In the genomic region with DNA sequence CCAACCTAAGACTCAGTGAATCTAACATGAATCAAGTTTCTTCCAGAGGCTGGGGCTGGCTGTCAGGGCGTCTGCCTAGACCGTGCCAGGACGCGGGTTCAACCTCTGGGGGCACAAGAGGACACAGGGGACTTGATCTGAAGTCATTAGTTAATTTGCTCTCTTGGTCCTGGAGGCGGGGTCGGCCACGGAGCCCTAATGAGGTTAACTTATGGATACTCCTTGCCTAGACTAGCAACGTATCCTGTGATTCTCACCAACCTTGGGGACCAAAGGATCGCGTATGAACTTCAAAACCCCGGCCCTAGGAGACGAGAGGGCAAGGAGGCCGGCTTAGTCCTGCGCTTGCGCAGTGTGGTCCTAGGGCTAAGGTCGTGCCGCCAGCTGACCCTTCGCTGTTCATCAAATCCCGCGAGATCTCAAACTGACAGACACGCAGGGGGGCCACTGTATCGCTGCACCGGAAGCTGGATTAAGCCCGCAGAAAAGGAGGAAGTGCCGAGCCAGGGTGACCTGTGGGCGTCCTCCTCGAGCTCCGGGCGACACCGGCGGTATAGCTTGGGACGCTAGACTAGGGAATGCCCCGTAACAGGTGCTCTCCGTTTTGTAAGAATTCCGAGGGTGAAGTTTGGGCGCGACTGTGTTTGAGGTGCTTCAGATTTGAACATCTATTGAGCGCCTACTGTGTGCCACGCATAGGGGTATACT, we compare ENCODE assay signal across 8 mouse cellular contexts. TPM values are rescaled to one million over a fixed set of nuclear protein-coding genes. Genes with fewer than 3 reads are reported as not detected.
DNase-seq lines count a peak whose midpoint lies in the region; ATAC-seq and TF ChIP-seq lines count a peak whose summit lies in the region.

A gene (plus strand): TSS at position 348 of the 708 bp plus-strand sequence.

- peak within 1 kb of the TSS; percentile 74 for H3K9ac ChIP-seq in heart, embryonic 12.5 days
- H3K9ac ChIP-seq in kidney, postnatal 0 days (ENCODE audit: low read depth, low read length), result peak within 1 kb of the TSS; percentile 69
- peak within 1 kb of the TSS; percentile 83 for H3K9ac ChIP-seq in liver, embryonic 11.5 days (ENCODE audit: low read depth, low read length)
- H3K9ac ChIP-seq in stomach, embryonic 14.5 days (replicated peaks; ENCODE audit: low read depth, low read length), result peak within 1 kb of the TSS; percentile 50

- peak within 1 kb of the TSS; percentile 71 for H3K4me2 ChIP-seq in heart, embryonic 12.5 days
- H3K4me2 ChIP-seq in kidney, postnatal 0 days (ENCODE audit: low read length), result peak within 1 kb of the TSS; percentile 60
- H3K4me2 ChIP-seq in liver, embryonic 11.5 days, result peak within 1 kb of the TSS; percentile 70
- H3K4me2 ChIP-seq in stomach, embryonic 14.5 days (replicated peaks; ENCODE audit: low read depth, low read length), result peak within 1 kb of the TSS; percentile 72

- WGBS in heart, embryonic 12.5 days, result under 1% methylated on average over 39 of the region's 39 CpGs
- WGBS in kidney, postnatal 0 days, result under 1% methylated on average over 39 of the region's 39 CpGs
- WGBS in liver, embryonic 11.5 days, result under 1% methylated on average over 39 of the region's 39 CpGs
- WGBS in stomach, embryonic 14.5 days, result under 1% methylated on average over 39 of the region's 39 CpGs

- H3K27me3 ChIP-seq in heart, embryonic 12.5 days (replicated peaks), result no peaks in the 10 kb centered on the region
- no peaks in the 10 kb centered on the region for H3K27me3 ChIP-seq in kidney, postnatal 0 days (ENCODE audit: insufficient read depth, low read length)
- H3K27me3 ChIP-seq in liver, embryonic 11.5 days (replicated peaks; ENCODE audit: control insufficient read depth, insufficient read depth, low read length), result no peaks in the 10 kb centered on the region
- no peaks in the 10 kb centered on the region for H3K27me3 ChIP-seq in stomach, embryonic 14.5 days (ENCODE audit: control insufficient read depth, insufficient read depth, low read length)

- H3K36me3 ChIP-seq in heart, embryonic 12.5 days, result peaks cover 7% of the 10 kb centered on the region; the same call in 1 of the 2 replicates
- H3K36me3 ChIP-seq in kidney, postnatal 0 days (ENCODE audit: insufficient read depth, low read length), result no peaks in the 10 kb centered on the region
- H3K36me3 ChIP-seq in liver, embryonic 11.5 days (ENCODE audit: control insufficient read depth, insufficient read depth, low read length), result no peaks in the 10 kb centered on the region
- H3K36me3 ChIP-seq in stomach, embryonic 14.5 days (ENCODE audit: control insufficient read depth, insufficient read depth, low read length), result no peaks in the 10 kb centered on the region

- H3K4me1 ChIP-seq in heart, embryonic 12.5 days (replicated peaks), result peaks cover 13% of the 10 kb centered on the region; the same call in 1 of the 2 replicates
- H3K4me1 ChIP-seq in kidney, postnatal 0 days (replicated peaks; ENCODE audit: insufficient read depth, low read length), result 0 out of 2 replicates have a peak, but pooled peaks cover 4% of the 10 kb centered on the region
- H3K4me1 ChIP-seq in liver, embryonic 11.5 days (replicated peaks; ENCODE audit: control insufficient read depth, insufficient read depth, low read length), result peaks cover 13% of the 10 kb centered on the region
- H3K4me1 ChIP-seq in stomach, embryonic 14.5 days (ENCODE audit: control insufficient read depth, insufficient read depth, low read length), result no peaks in the 10 kb centered on the region

- H3K4me3 ChIP-seq in heart, embryonic 12.5 days, result peak within 1 kb of the TSS; percentile 59
- peak within 1 kb of the TSS; percentile 45 for H3K4me3 ChIP-seq in kidney, postnatal 0 days (replicated peaks; ENCODE audit: low read depth, low read length)
- peak within 1 kb of the TSS; percentile 67 for H3K4me3 ChIP-seq in liver, embryonic 11.5 days (ENCODE audit: low read depth, low read length)
- H3K4me3 ChIP-seq in stomach, embryonic 14.5 days (ENCODE audit: low read depth, low read length), result peak within 1 kb of the TSS; percentile 50

- H3K27ac ChIP-seq in heart, embryonic 12.5 days (ENCODE audit: poor library complexity, severe bottlenecking), result peak within 1 kb of the TSS; percentile 71
- H3K27ac ChIP-seq in kidney, postnatal 0 days, result peak within 1 kb of the TSS; percentile 86
- H3K27ac ChIP-seq in liver, embryonic 11.5 days (ENCODE audit: low read depth, low read length), result peak within 1 kb of the TSS; percentile 72
- H3K27ac ChIP-seq in stomach, embryonic 14.5 days (ENCODE audit: low read length), result peak within 1 kb of the TSS; percentile 36; the same call in 1 of the 2 replicates

- TF ChIP-seq CTCF in kidney, postnatal 0 days (IDR thresholded peaks at IDR 0.05; ENCODE audit: low read depth), result no peak

- no peaks in the 10 kb centered on the region for H3K9me3 ChIP-seq in heart, embryonic 12.5 days (replicated peaks)
- no peaks in the 10 kb centered on the region for H3K9me3 ChIP-seq in kidney, postnatal 0 days (replicated peaks; ENCODE audit: low read length)
- no peaks in the 10 kb centered on the region for H3K9me3 ChIP-seq in liver, embryonic 11.5 days (ENCODE audit: control insufficient read depth, low read length)
- H3K9me3 ChIP-seq in stomach, embryonic 14.5 days (ENCODE audit: control insufficient read depth, low read depth, low read length), result no peaks in the 10 kb centered on the region

- peak; percentile 93 for DNase-seq in CD4-positive helper T cell, adult 2 months (ENCODE audit: low read depth, low spot score)
- DNase-seq in brain, embryonic 18.5 days (ENCODE audit: low read depth, low spot score), result peak; percentile 72
- peak; percentile 97 for DNase-seq in kidney, postnatal 0 days (ENCODE audit: low spot score)
- peak; percentile 91 for DNase-seq in liver, embryonic 11.5 days (ENCODE audit: low spot score)
- peak; percentile 91 for DNase-seq in naive thymus-derived CD4-positive, alpha-beta T cell, adult 2 months (ENCODE audit: low read depth)

- peak; percentile 97 for ATAC-seq in erythroid progenitor cell, adult 5-6 weeks (replicated peaks; ENCODE audit: low FRiP score, poor library complexity, severe bottlenecking)
- peak; percentile 98 for ATAC-seq in heart, embryonic 12.5 days (ENCODE audit: insufficient number of reproducible peaks, low FRiP score)
- peak; percentile 97 for ATAC-seq in kidney, postnatal 0 days (replicated peaks; ENCODE audit: low FRiP score, low read depth)
- ATAC-seq in liver, embryonic 11.5 days (replicated peaks; ENCODE audit: low FRiP score), result peak; percentile 98
- ATAC-seq in stomach, embryonic 14.5 days (ENCODE audit: insufficient number of reproducible peaks, insufficient read depth, low FRiP score, low read depth), result peak; percentile 97

RNA-seq across cellular contexts. Expression of the gene that starts here (rescaled TPM):
- 8.4 and 12.6 TPM in 2 replicates for total RNA-seq in erythroid progenitor cell, adult 5-6 weeks (2015; ENCODE audit: low replicate concordance)
- total RNA-seq in erythroid progenitor cell, adult 5-6 weeks (2017; ENCODE audit: low replicate concordance), result 29.3 and 32.6 TPM in 2 replicates
- polyA plus RNA-seq in heart, embryonic 12.5 days (2016; fragmentation: Nextera tagmentation; extraction: Ambion mirVana), result 75.8 and 77.5 TPM in 2 replicates
- 45.6 and 51.3 TPM in 2 replicates for polyA plus RNA-seq in kidney, postnatal 0 days (2015; fragmentation: Nextera tagmentation; extraction: Ambion mirVana)
- 39.5 and 51.2 TPM in 2 replicates for polyA plus RNA-seq in liver, embryonic 11.5 days (2014; fragmentation: Nextera tagmentation; extraction: Ambion mirVana)
- 18.5 and 19.9 TPM in 2 replicates for polyA plus RNA-seq in stomach, embryonic 14.5 days (2014; fragmentation: Nextera tagmentation; extraction: Ambion mirVana)

Comparison
In these comparisons a context has a peak if more than half of its experiments do, and no peak if none do; other contexts are left out.
1. Peak in every context shown above with its lines: DNase-seq, ATAC-seq, H3K4me3 ChIP-seq and H3K27ac ChIP-seq.
2. H3K27ac ChIP-seq: peak in every context shown above with its lines; median percentile 86 in kidney, postnatal 0 days; 72 in liver, embryonic 11.5 days; 71 in heart, embryonic 12.5 days; 36 in stomach, embryonic 14.5 days.